Mouse (Mus musculus): ENCODE measurements around the gene Efcab7. TPM values are rescaled to one million over a fixed set of nuclear protein-coding genes. Genes with fewer than 3 reads are reported as not detected.

The Efcab7 gene
- polyA plus RNA-seq, 1 experiment from 2014 or later = 11.8 TPM

DNA sequence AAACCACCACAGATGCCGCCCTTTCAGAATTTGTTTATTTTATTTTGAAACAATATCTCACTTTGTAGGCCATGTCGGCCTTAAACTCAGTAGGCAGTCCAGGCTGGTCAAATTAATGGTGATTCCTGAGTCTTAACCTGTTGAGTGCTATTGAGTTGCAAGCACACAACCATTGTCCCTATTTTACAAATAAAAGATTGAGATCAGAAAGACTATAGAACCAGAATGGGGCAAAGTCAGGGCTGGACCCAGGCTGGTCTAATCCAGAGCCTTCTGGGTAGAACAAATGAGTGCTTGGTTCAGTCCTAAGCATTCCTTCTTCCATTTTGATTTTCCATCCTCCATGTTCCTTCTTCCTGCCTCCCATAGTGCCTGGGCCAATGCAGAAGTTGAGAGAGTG is 117.5 kb downstream of the Efcab7 start:
- ATAC-seq (ENCODE audit: insufficient number of reproducible peaks, insufficient read depth, low FRiP score, low read depth) = no peak
- 92% methylated on average over 2 of the region's 2 CpGs for WGBS
- no peaks in the 10 kb centered on the region for H3K9me3 ChIP-seq (ENCODE audit: control insufficient read depth, low read length)

DNA sequence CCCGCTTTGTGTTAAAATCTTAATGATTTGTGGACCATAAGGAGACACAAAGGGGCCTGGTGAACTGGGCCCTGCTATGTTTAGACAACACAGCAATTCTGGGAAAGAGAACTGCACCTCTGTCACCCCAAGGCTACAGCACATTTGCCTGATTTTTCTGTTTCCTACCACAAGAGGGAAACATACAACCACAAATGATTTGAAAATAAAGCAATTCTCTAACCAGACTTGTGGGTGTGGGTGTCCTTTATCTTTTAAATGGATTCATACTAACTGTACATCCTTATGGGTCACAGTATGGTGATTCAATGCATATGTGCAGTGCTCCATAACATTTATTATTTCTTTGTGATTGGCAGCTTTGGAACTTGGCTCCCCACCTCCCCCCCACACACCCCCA is 118.2 kb downstream of the Efcab7 start:
- H3K36me3 ChIP-seq (ENCODE audit: control insufficient read depth, insufficient read depth, low read length) = peaks cover 5% of the 10 kb centered on the region; the same call in 1 of the 2 replicates
- peaks cover 2 to 4% of the 10 kb centered on the region in 2 experiments; a peak in 2 of 4 replicates for H3K4me1 ChIP-seq (ENCODE audit: control insufficient read depth in 2 of 2, insufficient read depth in 2 of 2, low read length in 2 of 2)
- no peak overlapping the region for H3K27ac ChIP-seq (replicated peaks in 1 of 2; ENCODE audit: control insufficient read depth in 1 of 2, insufficient read depth in 1 of 2, low read depth in 2 of 2, low read length in 2 of 2)
- no peaks in the 10 kb centered on the region for H3K27me3 ChIP-seq (ENCODE audit: control insufficient read depth, insufficient read depth, low read length)
- 67% methylated on average over 1 of the region's 1 CpGs for WGBS
- no peak overlapping the region for H3K9ac ChIP-seq (ENCODE audit: low read length)
- ATAC-seq (ENCODE audit: insufficient number of reproducible peaks, insufficient read depth, low FRiP score, low read depth) = no peak
- H3K4me3 ChIP-seq (ENCODE audit: control insufficient read depth in 1 of 2, insufficient read depth in 1 of 2, low read depth in 1 of 2, low read length in 2 of 2) = no peak overlapping the region
- no peaks in the 10 kb centered on the region for H3K9me3 ChIP-seq (ENCODE audit: control insufficient read depth, low read length)
- H3K4me2 ChIP-seq (ENCODE audit: low read length) = no peak overlapping the region

More for the DNA sequence above, 117.5 kb downstream of the Efcab7 start:
- Histone ChIP-seq H3K27ac (replicated peaks in 1 of 2; ENCODE audit: control insufficient read depth in 1 of 2, insufficient read depth in 1 of 2, low read depth in 2 of 2, low read length in 2 of 2) (no peak overlapping the region), H3K9ac (ENCODE audit: low read length) (no peak overlapping the region), H3K4me2 (ENCODE audit: low read length) (no peak overlapping the region), H3K4me3 (ENCODE audit: control insufficient read depth in 1 of 2, insufficient read depth in 1 of 2, low read depth in 1 of 2, low read length in 2 of 2) (no peak overlapping the region), H3K36me3 (ENCODE audit: control insufficient read depth, insufficient read depth, low read length) (peaks cover 1% of the 10 kb centered on the region; the same call in 1 of the 2 replicates), H3K27me3 (ENCODE audit: control insufficient read depth, insufficient read depth, low read length) (no peaks in the 10 kb centered on the region), H3K4me1 (ENCODE audit: control insufficient read depth in 2 of 2, insufficient read depth in 2 of 2, low read length in 2 of 2) (peaks cover 5 to 10% of the 10 kb centered on the region in 2 experiments; a peak in 3 of 4 replicates)

DNA sequence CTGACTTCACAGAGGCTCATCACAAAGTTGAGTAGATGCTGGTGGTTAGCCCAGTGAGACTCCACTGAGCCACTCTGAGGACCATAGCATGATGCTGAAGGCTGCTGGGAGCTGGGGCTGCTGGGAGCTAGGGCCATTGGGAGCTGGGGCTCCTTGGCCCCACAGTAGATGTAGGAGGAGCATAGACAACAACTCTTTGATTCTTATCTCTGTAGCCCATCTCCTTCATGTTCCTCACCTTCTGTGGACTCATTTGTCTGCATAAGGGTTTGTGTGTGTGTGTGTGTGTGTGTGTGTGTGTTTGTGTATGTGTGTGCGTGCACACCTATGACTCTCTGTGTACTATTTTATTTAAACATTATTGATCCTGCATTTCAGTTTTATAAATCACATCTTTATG is 118.9 kb downstream of the Efcab7 start:
- ATAC-seq (ENCODE audit: insufficient number of reproducible peaks, insufficient read depth, low FRiP score, low read depth) = no peak
- 82% methylated on average over 1 of the region's 1 CpGs for WGBS
- Histone ChIP-seq H3K9me3 (ENCODE audit: control insufficient read depth, low read length) (no peaks in the 10 kb centered on the region), H3K36me3 (ENCODE audit: control insufficient read depth, insufficient read depth, low read length) (peaks cover 5% of the 10 kb centered on the region; the same call in 1 of the 2 replicates), H3K4me3 (ENCODE audit: control insufficient read depth in 1 of 2, insufficient read depth in 1 of 2, low read depth in 1 of 2, low read length in 2 of 2) (no peak overlapping the region), H3K9ac (ENCODE audit: low read length) (no peak overlapping the region), H3K4me1 (ENCODE audit: control insufficient read depth in 2 of 2, insufficient read depth in 2 of 2, low read length in 2 of 2) (no peaks in the 10 kb centered on the region), H3K4me2 (ENCODE audit: low read length) (no peak overlapping the region), H3K27ac (replicated peaks in 1 of 2; ENCODE audit: control insufficient read depth in 1 of 2, insufficient read depth in 1 of 2, low read depth in 2 of 2, low read length in 2 of 2) (no peak overlapping the region), H3K27me3 (ENCODE audit: control insufficient read depth, insufficient read depth, low read length) (no peaks in the 10 kb centered on the region)

DNA sequence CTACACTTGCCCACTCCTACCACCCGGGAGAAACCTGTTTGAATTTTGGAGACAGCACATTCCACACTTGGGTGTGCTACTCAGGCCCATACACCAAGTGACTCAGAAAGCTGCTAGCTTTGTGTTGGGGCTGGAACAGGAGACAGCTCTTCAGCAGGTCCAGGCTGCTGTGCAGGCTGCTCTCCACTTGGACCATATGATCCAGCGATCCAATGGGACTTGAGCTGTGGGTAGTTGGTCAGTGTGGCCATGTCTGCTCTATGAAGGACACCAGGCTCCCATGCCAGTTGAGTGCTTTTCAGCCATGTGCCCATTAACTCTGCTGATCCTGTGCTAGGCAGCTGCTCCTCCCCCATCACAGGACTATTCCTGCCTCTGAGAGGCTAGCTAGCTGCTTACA is 124.9 kb downstream of the Efcab7 start:
- no peak for ATAC-seq (ENCODE audit: insufficient number of reproducible peaks, insufficient read depth, low FRiP score, low read depth)
- Histone ChIP-seq H3K9me3 (ENCODE audit: control insufficient read depth, low read length) (no peaks in the 10 kb centered on the region), H3K27ac (replicated peaks in 1 of 2; ENCODE audit: control insufficient read depth in 1 of 2, insufficient read depth in 1 of 2, low read depth in 2 of 2, low read length in 2 of 2) (no peak overlapping the region), H3K4me3 (ENCODE audit: control insufficient read depth in 1 of 2, insufficient read depth in 1 of 2, low read depth in 1 of 2, low read length in 2 of 2) (no peak overlapping the region), H3K9ac (ENCODE audit: low read length) (no peak overlapping the region), H3K36me3 (ENCODE audit: control insufficient read depth, insufficient read depth, low read length) (peaks cover 5% of the 10 kb centered on the region; the same call in 1 of the 2 replicates), H3K4me1 (ENCODE audit: control insufficient read depth in 2 of 2, insufficient read depth in 2 of 2, low read length in 2 of 2) (peaks cover 2 to 15% of the 10 kb centered on the region in 2 experiments; a peak in 3 of 4 replicates), H3K27me3 (ENCODE audit: control insufficient read depth, insufficient read depth, low read length) (no peaks in the 10 kb centered on the region), H3K4me2 (ENCODE audit: low read length) (no peak overlapping the region)
- WGBS = 79% methylated on average over 2 of the region's 2 CpGs

DNA sequence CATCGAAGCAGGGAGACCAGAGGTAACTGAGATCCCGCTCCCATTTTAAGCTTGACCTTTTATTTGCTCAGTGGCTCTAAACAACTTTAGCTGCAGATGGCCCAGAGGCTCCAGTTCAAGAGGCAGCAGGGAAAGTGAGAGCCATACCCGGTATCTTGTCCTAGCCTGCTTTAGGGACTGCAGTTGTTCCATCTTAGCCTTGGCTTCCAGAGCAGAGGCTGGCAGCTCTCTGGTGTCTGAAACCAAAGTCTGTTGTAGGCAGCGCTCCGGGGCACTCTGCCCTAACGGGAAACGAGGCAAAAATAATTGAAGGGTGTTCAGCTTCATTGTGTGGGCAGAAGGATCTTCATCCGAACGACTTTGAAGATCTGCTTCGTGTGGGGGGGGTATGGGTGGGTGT is 126.4 kb downstream of the Efcab7 start:
- no peaks in the 10 kb centered on the region for H3K9me3 ChIP-seq (ENCODE audit: control insufficient read depth, low read length)
- ATAC-seq (ENCODE audit: insufficient number of reproducible peaks, insufficient read depth, low FRiP score, low read depth) = no peak
- peaks cover 5% of the 10 kb centered on the region; the same call in 1 of the 2 replicates for H3K36me3 ChIP-seq (ENCODE audit: control insufficient read depth, insufficient read depth, low read length)
- no peak overlapping the region for H3K4me3 ChIP-seq (ENCODE audit: control insufficient read depth in 1 of 2, insufficient read depth in 1 of 2, low read depth in 1 of 2, low read length in 2 of 2)
- no peak overlapping the region for H3K9ac ChIP-seq (ENCODE audit: low read length)
- WGBS = 82% methylated on average over 10 of the region's 10 CpGs
- no peaks in the 10 kb centered on the region for H3K27me3 ChIP-seq (ENCODE audit: control insufficient read depth, insufficient read depth, low read length)
- H3K4me1 ChIP-seq (ENCODE audit: control insufficient read depth in 2 of 2, insufficient read depth in 2 of 2, low read length in 2 of 2) = peaks cover 8 to 25% of the 10 kb centered on the region in 2 experiments
- H3K4me2 ChIP-seq (ENCODE audit: low read length) = no peak overlapping the region
- H3K27ac ChIP-seq (replicated peaks in 1 of 2; ENCODE audit: control insufficient read depth in 1 of 2, insufficient read depth in 1 of 2, low read depth in 2 of 2, low read length in 2 of 2) = no peak overlapping the region

DNA sequence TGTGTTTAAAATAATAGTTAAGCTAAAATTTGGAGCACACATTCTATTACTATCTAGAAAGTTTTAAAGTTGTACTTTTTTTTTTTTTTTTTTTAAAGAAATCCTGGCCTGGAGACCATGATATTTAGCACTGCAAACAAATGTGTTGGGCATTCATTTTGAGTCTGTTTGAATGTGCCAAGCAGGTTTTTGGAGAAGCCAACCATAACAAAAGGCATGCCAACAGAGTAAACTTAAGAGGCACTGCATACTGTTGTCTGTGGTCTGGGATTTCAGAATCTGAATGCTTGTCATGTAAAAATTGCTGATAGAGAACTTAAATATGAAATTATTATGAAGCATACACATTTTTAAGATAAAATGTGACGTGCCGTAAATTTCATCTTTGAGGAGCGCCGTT is 128.2 kb downstream of the Efcab7 start:
- ATAC-seq (ENCODE audit: insufficient number of reproducible peaks, insufficient read depth, low FRiP score, low read depth) = no peak
- Histone ChIP-seq H3K27me3 (ENCODE audit: control insufficient read depth, insufficient read depth, low read length) (no peaks in the 10 kb centered on the region), H3K4me1 (ENCODE audit: control insufficient read depth in 2 of 2, insufficient read depth in 2 of 2, low read length in 2 of 2) (peaks cover 8 to 25% of the 10 kb centered on the region in 2 experiments), H3K36me3 (ENCODE audit: control insufficient read depth, insufficient read depth, low read length) (peaks cover 6% of the 10 kb centered on the region), H3K27ac (replicated peaks in 1 of 2; ENCODE audit: control insufficient read depth in 1 of 2, insufficient read depth in 1 of 2, low read depth in 2 of 2, low read length in 2 of 2) (no peak overlapping the region), H3K9me3 (ENCODE audit: control insufficient read depth, low read length) (no peaks in the 10 kb centered on the region), H3K4me3 (ENCODE audit: control insufficient read depth in 1 of 2, insufficient read depth in 1 of 2, low read depth in 1 of 2, low read length in 2 of 2) (no peak overlapping the region), H3K9ac (ENCODE audit: low read length) (no peak overlapping the region), H3K4me2 (ENCODE audit: low read length) (no peak overlapping the region)
- WGBS = 88% methylated on average over 4 of the region's 4 CpGs

DNA sequence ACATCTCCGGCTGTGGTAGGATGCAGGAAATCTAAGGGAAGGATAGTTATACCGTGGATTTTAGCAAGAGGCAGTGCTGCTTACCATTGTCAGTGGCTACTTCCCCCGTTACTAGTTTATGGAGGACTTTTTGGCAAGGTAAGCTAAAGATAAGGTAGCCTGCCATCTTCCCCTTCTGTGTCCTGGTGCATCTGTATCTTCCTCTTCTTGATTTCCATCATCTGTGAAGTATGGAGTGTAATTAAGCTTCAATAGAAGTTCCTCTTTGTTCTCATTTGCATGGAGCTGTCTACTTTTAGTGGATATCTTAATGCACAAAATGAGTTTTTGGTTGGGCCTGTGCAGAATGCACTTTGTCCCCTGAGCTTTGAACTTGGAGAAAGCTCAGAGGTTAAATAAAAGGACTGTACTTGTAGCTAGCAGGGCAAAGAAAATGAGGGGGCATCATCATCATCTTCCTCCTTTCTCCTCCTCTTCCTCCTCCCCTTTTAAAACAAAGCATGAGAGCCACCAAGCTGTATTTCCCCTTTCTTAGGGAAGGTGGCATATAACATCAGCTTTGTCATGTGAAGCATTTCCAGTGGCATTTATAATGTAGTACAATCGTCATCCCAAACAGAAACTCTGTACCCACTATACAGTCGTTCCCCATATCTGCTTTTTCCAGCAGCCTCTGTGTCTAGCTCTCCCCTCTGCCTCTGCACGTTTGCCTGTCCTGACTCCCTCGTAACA is 129.3 kb downstream of the Efcab7 start:
- Histone ChIP-seq H3K4me3 (ENCODE audit: control insufficient read depth in 1 of 2, insufficient read depth in 1 of 2, low read depth in 1 of 2, low read length in 2 of 2) (no peak overlapping the region), H3K9ac (ENCODE audit: low read length) (no peak overlapping the region), H3K27ac (replicated peaks in 1 of 2; ENCODE audit: control insufficient read depth in 1 of 2, insufficient read depth in 1 of 2, low read depth in 2 of 2, low read length in 2 of 2) (0 out of 4 replicates have a peak overlapping the region, but pooled peaks of 1 of the 2 experiments have one; percentile 47), H3K27me3 (ENCODE audit: control insufficient read depth, insufficient read depth, low read length) (no peaks in the 10 kb centered on the region), H3K36me3 (ENCODE audit: control insufficient read depth, insufficient read depth, low read length) (peaks cover 10% of the 10 kb centered on the region), H3K9me3 (ENCODE audit: control insufficient read depth, low read length) (no peaks in the 10 kb centered on the region), H3K4me2 (ENCODE audit: low read length) (no peak overlapping the region), H3K4me1 (ENCODE audit: control insufficient read depth in 2 of 2, insufficient read depth in 2 of 2, low read length in 2 of 2) (peaks cover 8 to 25% of the 10 kb centered on the region in 2 experiments)
- ATAC-seq (ENCODE audit: insufficient number of reproducible peaks, insufficient read depth, low FRiP score, low read depth) = no peak
- WGBS = 53% methylated on average over 7 of the region's 7 CpGs

Measured in heart, embryonic 14.5 days (tissue).